Mouse (Mus musculus): ENCODE measurements at regions not wholly inside any gene's neighbourhood (a gene's known extent, or its start where the extent isn't known, plus 50 kb on each side); places are given as distances from the start of the nearest gene placed in this dataset.

DNA sequence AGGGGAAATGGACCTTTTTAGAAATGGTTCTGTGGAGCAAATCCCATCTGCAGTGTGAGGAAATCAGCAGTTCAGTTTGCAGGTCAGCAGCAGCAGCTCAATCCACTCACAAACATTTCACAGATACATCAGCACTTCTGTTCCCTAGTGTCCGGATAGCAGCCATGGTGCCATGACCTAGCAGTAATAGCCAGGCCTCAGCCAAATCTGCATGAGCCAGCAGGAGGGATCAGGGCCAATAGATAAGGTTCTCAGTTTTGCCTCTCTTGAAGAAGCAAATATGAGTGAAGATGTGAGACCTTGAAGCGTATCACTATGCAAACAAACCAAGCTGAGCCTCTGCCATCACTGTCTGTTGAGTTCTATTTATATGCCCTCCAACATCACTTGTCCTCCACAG, 380.7 kb upstream of the Chrm3 start:
- peak; percentile 14 for DNase-seq (ENCODE audit: low spot score)

DNA sequence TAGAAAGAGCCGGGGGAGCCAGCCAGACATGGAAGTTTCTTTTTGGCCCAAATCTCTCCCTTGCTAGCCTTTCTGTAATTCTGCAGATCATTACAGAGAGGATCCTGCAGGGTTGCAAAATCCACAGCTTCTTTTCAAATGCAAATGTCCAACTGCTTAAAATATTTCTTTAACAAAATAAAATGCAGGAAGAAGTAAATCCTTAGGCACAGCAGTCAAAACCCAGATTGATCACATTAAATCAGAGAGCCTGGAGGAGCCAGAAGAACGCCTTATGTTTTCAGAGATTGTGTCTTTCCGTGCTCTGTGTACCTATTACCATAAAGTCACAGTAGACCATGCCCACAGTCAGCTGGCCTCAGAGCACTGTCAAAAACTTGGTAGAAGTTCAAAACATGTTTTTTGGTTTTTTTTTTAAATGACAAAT, 365.1 kb upstream of the Chrm3 start:
- DNase-seq (ENCODE audit: low spot score), result no peak

DNA sequence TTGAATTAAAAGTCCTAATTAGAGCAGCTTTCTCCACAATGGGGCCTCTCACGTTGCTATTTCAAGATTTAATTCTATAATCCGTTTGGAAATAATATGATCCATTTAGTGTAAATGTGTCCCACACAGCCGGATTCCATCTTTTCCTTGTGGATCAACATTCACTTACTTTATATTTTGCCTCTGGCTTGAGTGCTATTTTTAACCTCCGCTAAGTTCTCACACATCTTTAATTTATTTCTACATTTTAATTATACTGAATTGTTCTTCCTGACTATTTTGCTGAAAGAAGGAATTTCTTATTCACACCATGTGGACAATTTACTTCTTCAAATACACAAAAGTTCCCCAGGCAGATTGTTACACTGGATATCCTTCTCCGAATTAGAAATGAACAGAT, 364.7 kb upstream of the Chrm3 start:
- no peak for DNase-seq (ENCODE audit: low spot score)

- DNase-seq (ENCODE audit: low spot score), result no peak
These were observed 360.0 kb upstream of the Chrm3 start for GRCm38 (mm10) chr13:10720639-10721038.

DNA sequence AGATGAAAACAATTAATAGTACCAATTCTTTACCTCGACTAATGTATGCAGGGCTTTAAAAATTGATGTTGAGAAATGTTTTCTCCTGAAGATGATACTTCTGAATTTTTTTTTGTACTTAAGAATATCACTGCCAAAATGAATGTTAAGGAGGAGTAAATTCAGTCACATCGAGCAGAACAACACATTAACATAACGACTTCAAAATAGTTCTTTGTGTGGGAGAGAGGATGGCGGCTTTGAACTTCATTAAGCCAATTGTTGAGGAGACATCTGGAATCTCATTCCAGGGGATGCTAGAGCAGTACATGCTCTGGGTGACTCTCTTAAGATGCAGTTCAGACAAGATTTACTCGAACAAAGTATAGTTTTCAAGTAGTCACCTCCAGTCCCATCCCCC, 350.8 kb upstream of the Chrm3 start:
- no peak for DNase-seq (ENCODE audit: low spot score)

GRCm38 (mm10) chr13:10710909-10711308, 350.3 kb upstream of the Chrm3 start:
- DNase-seq (ENCODE audit: low spot score), result no peak

DNA sequence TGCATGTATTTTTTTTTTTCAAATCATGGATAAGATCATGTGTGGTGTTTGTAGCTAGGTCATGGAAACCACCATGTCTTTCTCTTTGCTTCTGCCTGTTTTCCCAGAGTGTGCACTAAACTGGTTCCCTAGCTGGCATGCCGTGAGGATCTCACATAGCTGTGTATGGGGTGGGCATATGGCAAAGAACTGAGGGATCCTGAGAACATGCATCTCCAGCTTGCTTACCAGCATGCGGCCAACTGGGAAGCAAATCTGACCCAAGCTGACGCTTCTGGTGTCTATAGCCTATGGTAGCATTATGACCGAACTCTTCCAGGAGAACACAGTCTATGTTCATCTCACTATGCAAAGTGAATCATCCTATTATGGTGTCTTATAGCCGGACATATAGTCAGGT, 336.5 kb upstream of the Chrm3 start:
- no peak for DNase-seq (ENCODE audit: low spot score)

DNA sequence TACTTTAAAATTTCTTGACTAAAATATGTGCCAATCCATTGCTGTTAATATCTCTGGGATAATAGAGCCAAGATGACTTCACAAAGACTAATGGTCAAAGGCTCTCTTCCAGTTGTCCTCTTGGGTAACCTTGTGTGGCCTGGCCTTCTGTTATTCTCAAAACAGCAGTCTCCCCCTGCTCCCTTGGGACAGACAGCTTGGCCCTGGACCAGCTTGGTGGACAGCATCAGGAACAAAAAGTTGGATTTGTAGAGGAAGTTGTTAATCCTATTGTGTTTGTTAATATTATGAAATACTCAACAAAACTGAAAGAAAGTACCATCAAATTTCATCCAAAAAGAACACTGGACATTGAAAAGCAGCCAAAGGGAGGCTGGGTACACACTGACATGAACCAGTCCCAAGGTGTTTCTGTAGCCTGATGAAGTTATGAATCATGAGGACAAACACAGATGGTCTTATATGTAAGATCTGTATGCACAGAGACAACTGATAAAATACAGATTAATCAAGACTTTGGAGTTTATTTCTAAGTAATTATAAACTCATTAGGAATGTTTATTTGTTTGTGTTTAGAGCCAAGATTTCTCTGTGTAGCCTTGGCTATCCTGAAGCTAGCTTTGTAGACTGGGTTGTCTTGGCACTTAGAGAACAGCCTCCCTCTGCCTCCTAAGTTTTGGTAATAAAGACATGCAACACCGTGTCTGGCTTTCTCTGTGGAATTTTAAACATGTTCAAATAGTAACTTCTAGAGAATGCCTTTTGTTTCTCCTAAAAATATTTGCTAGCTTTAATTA, 335.7 kb upstream of the Chrm3 start:
- peak; percentile 53 for DNase-seq (ENCODE audit: low spot score)

GRCm38 (mm10) chr13:10691307-10691706, 330.7 kb upstream of the Chrm3 start:
- DNase-seq (ENCODE audit: low spot score), result no peak

GRCm38 (mm10) chr13:10687379-10687778, 326.7 kb upstream of the Chrm3 start:
- no peak for DNase-seq (ENCODE audit: low spot score)

- DNase-seq (ENCODE audit: low spot score), result no peak
These were observed 293.4 kb upstream of the Chrm3 start for GRCm38 (mm10) chr13:10654086-10654422.

DNA sequence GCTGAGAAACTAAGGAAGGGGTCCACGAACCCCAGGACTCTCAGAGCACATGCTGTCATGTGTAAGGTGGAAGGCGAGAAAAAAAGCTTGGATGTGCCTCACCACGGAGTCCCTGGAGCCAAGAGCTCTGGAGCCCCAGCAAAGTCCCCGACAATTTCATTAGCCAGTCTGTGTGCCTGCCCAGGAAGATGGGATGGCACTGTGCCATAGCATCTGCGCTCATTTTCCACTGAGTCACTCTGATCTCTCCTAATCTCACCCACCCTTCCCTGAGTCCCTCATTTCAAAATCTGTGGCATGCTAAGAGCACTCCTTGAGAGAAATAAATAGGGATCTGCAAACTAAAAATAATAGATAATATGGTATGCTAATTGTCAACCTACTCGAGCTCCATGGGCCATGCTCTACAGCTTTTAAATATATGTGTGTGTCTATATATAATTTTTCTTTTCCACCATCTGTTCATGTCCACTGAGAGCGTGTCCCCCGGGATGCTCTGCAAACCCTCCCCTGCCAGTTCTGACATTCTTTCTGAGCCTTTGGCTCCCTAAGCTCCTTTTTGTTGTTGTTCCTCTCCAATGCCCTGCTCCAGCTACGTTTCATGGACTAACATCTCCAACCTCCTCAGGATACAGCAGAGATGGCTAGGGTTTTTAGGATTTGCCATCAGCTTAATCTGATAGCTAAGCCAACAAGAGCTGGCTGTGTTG, 292.9 kb upstream of the Chrm3 start:
- no peak for DNase-seq (ENCODE audit: low spot score)

- no peak for DNase-seq (ENCODE audit: low spot score)
These were observed 276.2 kb upstream of the Chrm3 start for GRCm38 (mm10) chr13:10636859-10637258.

DNA sequence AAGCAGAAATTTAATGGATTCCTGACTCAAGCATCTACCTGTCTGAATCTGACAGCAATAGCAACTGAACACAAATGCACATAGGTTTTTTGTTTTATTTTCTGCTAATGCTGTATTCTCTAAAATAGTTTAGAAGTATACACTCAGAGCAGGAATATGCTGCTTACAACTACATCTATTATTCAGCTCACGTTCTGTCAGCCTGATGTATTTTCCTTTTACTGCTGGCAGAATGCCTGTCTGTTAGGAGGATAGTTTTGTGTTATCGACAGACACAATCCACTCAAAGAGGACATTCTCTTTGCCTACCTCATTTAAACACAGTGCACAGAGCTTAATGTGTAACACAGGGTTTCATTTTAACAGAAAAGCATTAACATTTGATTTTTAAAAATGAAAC, 269.8 kb upstream of the Chrm3 start:
- DNase-seq (ENCODE audit: low spot score), result no peak

DNA sequence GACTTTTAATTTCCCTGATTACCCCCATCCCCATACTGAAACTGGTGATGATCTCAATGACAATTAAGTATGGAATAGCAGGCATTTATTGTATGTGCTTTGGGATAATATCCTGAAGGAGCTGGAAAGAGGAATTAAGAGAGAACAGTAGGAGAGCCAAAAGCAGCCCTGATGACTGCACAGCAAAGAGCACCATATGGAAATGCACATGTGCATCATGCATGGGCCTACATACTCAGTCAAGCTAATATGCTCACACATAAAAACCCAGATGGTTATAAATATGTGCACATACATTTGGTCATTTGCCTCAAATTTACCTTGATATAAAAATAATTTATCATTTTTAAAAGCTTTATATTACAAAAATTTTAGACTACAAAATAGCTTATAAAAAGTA, 259.0 kb upstream of the Chrm3 start:
- no peak for DNase-seq (ENCODE audit: low spot score)

GRCm38 (mm10) chr13:10618421-10618954, 257.8 kb upstream of the Chrm3 start:
- no peak for DNase-seq (ENCODE audit: low spot score)

- no peak for DNase-seq (ENCODE audit: low spot score)
These were observed 214.3 kb upstream of the Chrm3 start for GRCm38 (mm10) chr13:10574951-10575350.

DNA sequence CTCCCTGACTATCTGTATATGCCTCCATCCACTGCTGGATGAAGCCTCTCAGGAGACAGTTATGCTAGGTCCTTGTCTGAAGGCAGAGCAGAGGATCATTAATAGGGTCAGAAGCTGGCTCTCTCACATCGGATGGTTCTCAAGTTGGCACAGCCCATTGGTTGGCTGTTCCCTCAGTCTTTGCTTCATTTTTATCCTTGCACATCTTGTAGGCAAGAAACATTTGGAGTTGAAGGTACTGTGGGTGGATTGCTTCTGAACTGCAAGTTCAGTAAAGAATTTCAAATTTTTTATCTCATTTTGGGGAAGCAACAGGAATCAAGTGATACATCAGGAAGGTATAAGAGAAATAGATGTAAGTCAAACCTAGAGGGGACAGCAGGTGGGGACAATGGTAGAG, 206.2 kb upstream of the Chrm3 start:
- no peak for DNase-seq (ENCODE audit: low spot score)

DNA sequence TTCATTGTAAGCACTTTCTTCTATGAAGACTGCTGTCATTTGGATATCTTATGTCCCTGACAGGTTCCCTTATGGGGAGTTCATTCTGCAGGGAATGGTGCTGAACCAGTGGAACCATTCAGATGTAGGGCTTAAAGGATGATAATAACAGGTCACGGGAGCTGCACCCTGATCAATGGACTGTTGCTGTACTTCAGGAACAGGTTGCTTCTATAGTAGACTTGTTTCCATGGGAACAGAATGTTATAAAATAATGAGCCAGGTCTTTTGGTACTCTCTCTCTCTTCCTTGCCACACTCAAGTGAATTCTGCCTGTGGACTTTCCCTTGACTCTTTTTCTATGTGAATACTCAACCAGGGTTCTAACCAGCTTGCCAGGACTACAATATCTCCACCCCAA, 196.9 kb upstream of the Chrm3 start:
- no peak for DNase-seq (ENCODE audit: low spot score)

GRCm38 (mm10) chr13:10554595-10554994, 193.9 kb upstream of the Chrm3 start:
- DNase-seq (ENCODE audit: low spot score), result no peak

DNA sequence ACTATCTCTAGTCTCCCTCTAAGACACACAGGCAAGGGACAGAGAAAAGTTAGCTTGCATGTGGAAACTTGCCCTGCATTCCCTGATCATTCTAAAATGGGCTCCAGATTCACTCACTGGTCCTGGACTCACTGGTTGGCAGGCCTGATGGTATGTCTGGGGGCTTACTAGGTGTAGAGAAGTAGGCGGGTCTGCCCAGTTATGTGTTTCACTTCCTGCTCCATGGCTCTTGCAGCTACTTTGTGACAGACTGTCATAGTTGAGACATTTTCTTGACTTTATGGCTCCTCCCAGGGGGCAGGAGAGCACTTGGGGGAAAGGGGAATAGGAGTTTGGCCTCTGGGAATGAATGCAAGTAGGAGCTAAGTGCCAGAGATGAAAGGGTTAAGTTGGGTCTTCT, 182.1 kb upstream of the Chrm3 start:
- DNase-seq (ENCODE audit: low spot score), result no peak

GRCm38 (mm10) chr13:10540197-10540940, 179.7 kb upstream of the Chrm3 start:
- DNase-seq (ENCODE audit: low spot score), result no peak

GRCm38 (mm10) chr13:10538927-10539326, 178.3 kb upstream of the Chrm3 start:
- DNase-seq (ENCODE audit: low spot score), result no peak
